Mouse (Mus musculus) kidney, embryonic 14.5 days (tissue): ENCODE measurements around the gene Mapk11. TPM values are rescaled to one million over a fixed set of nuclear protein-coding genes. Genes with fewer than 3 reads are reported as not detected.

Experiments used
- ATAC-seq: fragments of 200-750 bp; cut with Nextera tagmentation; 2 replicates; pipeline ENCODE4 v1.8.0; 2017; ENCODE audit warnings: moderate number of reproducible peaks, mild to moderate bottlenecking, moderate TSS enrichment, moderate library complexity; ENCODE audit not compliant: low FRiP score, low TSS enrichment
- H3K27ac ChIP-seq: fragments of 300-500 bp; sonication (generic); 2 replicates; pipeline ENCODE4 v1.5.1; 2014; ENCODE audit warnings: low read depth, mild to moderate bottlenecking, low read length, moderate library complexity, mixed read lengths
- H3K27me3 ChIP-seq: fragments of 300-500 bp; sonication (generic); 2 replicates; pipeline ENCODE4 v1.6.1; 2014; ENCODE audit warnings: mild to moderate bottlenecking, low read length; ENCODE audit not compliant: control insufficient read depth, insufficient read depth
- H3K36me3 ChIP-seq: fragments of 300-500 bp; sonication (generic); 2 replicates; pipeline ENCODE4 v1.6.1; 2014; ENCODE audit warnings: low read length, mixed read lengths; ENCODE audit not compliant: control insufficient read depth, insufficient read depth
- H3K4me1 ChIP-seq: fragments of 300-500 bp; sonication (generic); 2 replicates; pipeline ENCODE4 v1.6.1; 2014; ENCODE audit warnings: low read length, mixed read lengths; ENCODE audit not compliant: control insufficient read depth, insufficient read depth
- H3K4me2 ChIP-seq: fragments of 300-500 bp; sonication (generic); replicated peaks from 2 replicates; pipeline ENCODE4 v1.6.1; 2014; ENCODE audit warnings: low read depth, mild to moderate bottlenecking, low read length
- H3K4me3 ChIP-seq: fragments of 300-500 bp; sonication (generic); 2 replicates; pipeline ENCODE4 v1.5.1; 2014; ENCODE audit warnings: mild to moderate bottlenecking, low read length
- H3K9ac ChIP-seq: fragments of 300-500 bp; sonication (generic); 2 replicates; pipeline ENCODE4 v1.6.1; 2014; ENCODE audit warnings: low read depth, mild to moderate bottlenecking, low read length, moderate library complexity
- H3K9me3 ChIP-seq: fragments of 300-500 bp; sonication (generic); 2 replicates; pipeline ENCODE4 v1.6.1; 2016; ENCODE audit warnings: low read length; ENCODE audit not compliant: control insufficient read depth
- WGBS: fragments of 180-500 bp; shearing (Covaris S2); extraction: QIAGEN DNeasy Blood & Tissue Kit; methylation state at CpG from one replicate; pipeline ENCODE4 v1.1.7; 2014; 5-methylcytosine and 5-hydroxymethylcytosine counted together
- polyA plus RNA-seq: library from polyadenylated mRNA; unstranded; fragments of >200 nt; fragmentation: Nextera tagmentation; extraction: Ambion mirVana; gene quantifications from 2 replicates; pipeline ENCODE4 v1.2.1, GENCODE M21; 2014

Mapk11 gene
- polyA plus RNA-seq, 1 experiment from 2014 or later, result 14.8 TPM

GRCm38 (mm10) chr15:89110147-89110546, 39.3 kb downstream of the Mapk11 start:
- Histone ChIP-seq H3K36me3 (peaks cover 78% of the 10 kb centered on the region), H3K9ac (no peak overlapping the region), H3K4me3 (no peak overlapping the region), H3K4me1 (no peaks in the 10 kb centered on the region), H3K27me3 (no peaks in the 10 kb centered on the region), H3K27ac (no peak overlapping the region), H3K9me3 (no peaks in the 10 kb centered on the region), H3K4me2 (no peak overlapping the region)
- ATAC-seq, result no peak
- 83% methylated on average over 9 of the region's 9 CpGs for WGBS

- Histone ChIP-seq H3K9ac (no peak overlapping the region), H3K4me2 (no peak overlapping the region), H3K27me3 (no peaks in the 10 kb centered on the region), H3K4me3 (no peak overlapping the region), H3K27ac (no peak overlapping the region), H3K36me3 (peaks cover 89% of the 10 kb centered on the region), H3K9me3 (no peaks in the 10 kb centered on the region), H3K4me1 (no peaks in the 10 kb centered on the region)
- 96% methylated on average over 1 of the region's 1 CpGs for WGBS
- no peak for ATAC-seq
Measured at GRCm38 (mm10) chr15:89106976-89107375, 42.5 kb downstream of the Mapk11 start.

GRCm38 (mm10) chr15:89106073-89106472, 43.4 kb downstream of the Mapk11 start:
- Histone ChIP-seq H3K4me1 (no peaks in the 10 kb centered on the region), H3K4me2 (no peak overlapping the region), H3K27ac (no peak overlapping the region), H3K36me3 (peaks cover 90% of the 10 kb centered on the region), H3K9me3 (no peaks in the 10 kb centered on the region), H3K4me3 (no peak overlapping the region), H3K27me3 (no peaks in the 10 kb centered on the region), H3K9ac (no peak overlapping the region)
- WGBS, result 91% methylated on average over 13 of the region's 13 CpGs
- ATAC-seq, result no peak

- Histone ChIP-seq H3K4me2 (no peak overlapping the region), H3K36me3 (peaks cover 97% of the 10 kb centered on the region), H3K9me3 (no peaks in the 10 kb centered on the region), H3K4me3 (no peak overlapping the region), H3K27me3 (no peaks in the 10 kb centered on the region), H3K9ac (no peak overlapping the region), H3K27ac (no peak overlapping the region), H3K4me1 (no peaks in the 10 kb centered on the region)
- ATAC-seq, result no peak
- 94% methylated on average over 8 of the region's 8 CpGs for WGBS
Measured at GRCm38 (mm10) chr15:89104425-89104824, 45.0 kb downstream of the Mapk11 start.

GRCm38 (mm10) chr15:89103921-89104320, 45.5 kb downstream of the Mapk11 start:
- WGBS, result 89% methylated on average over 10 of the region's 10 CpGs
- H3K4me2 ChIP-seq, result no peak overlapping the region
- H3K9ac ChIP-seq, result no peak overlapping the region
- H3K27ac ChIP-seq, result no peak overlapping the region
- ATAC-seq, result no peak
- H3K4me3 ChIP-seq, result no peak overlapping the region
- H3K36me3 ChIP-seq, result peaks cover 97% of the 10 kb centered on the region
- no peaks in the 10 kb centered on the region for H3K27me3 ChIP-seq
- no peaks in the 10 kb centered on the region for H3K9me3 ChIP-seq
- H3K4me1 ChIP-seq, result no peaks in the 10 kb centered on the region

- Histone ChIP-seq H3K27me3 (no peaks in the 10 kb centered on the region), H3K9ac (no peak overlapping the region), H3K27ac (no peak overlapping the region), H3K36me3 (peaks cover 97% of the 10 kb centered on the region), H3K4me2 (no peak overlapping the region), H3K4me3 (no peak overlapping the region), H3K9me3 (no peaks in the 10 kb centered on the region), H3K4me1 (no peaks in the 10 kb centered on the region)
- 73% methylated on average over 5 of the region's 5 CpGs for WGBS
- no peak for ATAC-seq
Measured at GRCm38 (mm10) chr15:89102646-89103045, 46.8 kb downstream of the Mapk11 start.

GRCm38 (mm10) chr15:89100823-89101222, 48.6 kb downstream of the Mapk11 start:
- H3K9ac ChIP-seq, result no peak overlapping the region
- H3K4me1 ChIP-seq, result no peaks in the 10 kb centered on the region
- no peak overlapping the region for H3K4me3 ChIP-seq
- H3K27me3 ChIP-seq, result no peaks in the 10 kb centered on the region
- 89% methylated on average over 12 of the region's 12 CpGs for WGBS
- H3K9me3 ChIP-seq, result no peaks in the 10 kb centered on the region
- no peak for ATAC-seq
- H3K36me3 ChIP-seq, result peaks cover 98% of the 10 kb centered on the region
- no peak overlapping the region for H3K27ac ChIP-seq
- no peak overlapping the region for H3K4me2 ChIP-seq

- H3K27me3 ChIP-seq, result no peaks in the 10 kb centered on the region
- H3K9ac ChIP-seq, result no peak overlapping the region
- no peaks in the 10 kb centered on the region for H3K9me3 ChIP-seq
- no peak overlapping the region for H3K4me2 ChIP-seq
- ATAC-seq, result no peak
- WGBS, result 84% methylated on average over 7 of the region's 7 CpGs
- H3K27ac ChIP-seq, result no peak overlapping the region
- peaks cover 97% of the 10 kb centered on the region for H3K36me3 ChIP-seq
- no peak overlapping the region for H3K4me3 ChIP-seq
- H3K4me1 ChIP-seq, result no peaks in the 10 kb centered on the region
Measured at GRCm38 (mm10) chr15:89098616-89099015, 50.8 kb downstream of the Mapk11 start.

- ATAC-seq, result no peak
- H3K9ac ChIP-seq, result no peak overlapping the region
- 95% methylated on average over 5 of the region's 5 CpGs for whole genome bisulfite sequencing
- H3K27ac ChIP-seq, result no peak overlapping the region
- H3K36me3 ChIP-seq, result peaks cover 99% of the 10 kb centered on the region
- H3K4me2 ChIP-seq, result no peak overlapping the region
- H3K27me3 ChIP-seq, result no peaks in the 10 kb centered on the region
- no peaks in the 10 kb centered on the region for H3K9me3 ChIP-seq
- no peaks in the 10 kb centered on the region for H3K4me1 ChIP-seq
- no peak overlapping the region for H3K4me3 ChIP-seq
Measured at GRCm38 (mm10) chr15:89097450-89097849, 52.0 kb downstream of the Mapk11 start.
